Mouse (Mus musculus) spleen, postnatal 0 days (tissue): ENCODE results near the gene Ltb. TPM values are rescaled to one million over a fixed set of nuclear protein-coding genes. Genes with fewer than 3 reads are reported as not detected.

ENCODE experiments used
- polyA plus RNA-seq: library from polyadenylated mRNA; unstranded; fragments of >200 nt; fragmentation: Nextera tagmentation; extraction: Ambion mirVana; gene quantifications from 2 replicates; pipeline ENCODE4 v1.2.1, GENCODE M21; 2015

Gene Ltb
- 24.4 and 36.4 TPM in 2 replicates for polyA plus RNA-seq

GRCm38 (mm10) chr17:35193881-35194843 lies at the start of gene Ltb:
TSS of gene Ltb (plus strand) at chr17:35194439.

GRCm38 (mm10) chr17:35164568-35165450 lies 29.4 kb upstream of the Ltb start, which contains the start of gene Prrc2a:
TSS of gene Prrc2a (minus strand) at chr17:35164897.

GRCm38 (mm10) chr17:35175968-35176367 lies 18.3 kb upstream of the Ltb start, which contains the start of gene Aif1:
TSS of gene Aif1 (minus strand) at chr17:35176068.

GRCm38 (mm10) chr17:35187959-35188610 lies 6.2 kb upstream of the Ltb start, which contains the start of gene Lst1:
TSS of gene Lst1 (minus strand) at chr17:35188439.

GRCm38 (mm10) chr17:35201787-35202186 lies 7.5 kb downstream of the Ltb start, which contains the start of gene Tnf:
TSS of gene Tnf (minus strand) at chr17:35202007.

GRCm38 (mm10) chr17:35204494-35205379 lies 10.5 kb downstream of the Ltb start, which contains the start of gene Lta:
TSS of gene Lta (minus strand) at chr17:35205351.

GRCm38 (mm10) chr17:35220156-35220952 lies 26.1 kb downstream of the Ltb start, which contains the start of gene Gm16181:
TSS of gene Gm16181 (plus strand) at chr17:35220834.

GRCm38 (mm10) chr17:35233114-35233980 lies 39.1 kb downstream of the Ltb start, which contains the start of gene Atp6v1g2:
TSS of gene Atp6v1g2 (plus strand) at chr17:35233660.

GRCm38 (mm10) chr17:35235614-35236389 lies 41.6 kb downstream of the Ltb start, which contains the start of gene Nfkbil1:
TSS of gene Nfkbil1 (minus strand) at chr17:35235792.

GRCm38 (mm10) chr17:35241305-35242014 lies 47.2 kb downstream of the Ltb start, which contains the start of gene Ddx39b:
TSS of gene Ddx39b (plus strand) at chr17:35241746.

Other genes starting within 250 kb of the Ltb start
- 0.13 and 0.32 TPM in 2 replicates for gene Hspa1b, start 235.2 kb upstream of the Ltb start, polyA plus RNA-seq
- not detected in 2 replicates for gene Gm20481, start 224.5 kb upstream of the Ltb start, polyA plus RNA-seq
- gene Hspa1a, start 222.3 kb upstream of the Ltb start, polyA plus RNA-seq, result 1.7 and 1.8 TPM in 2 replicates
- gene Hspa1l, start 221.7 kb upstream of the Ltb start, polyA plus RNA-seq, result 0.23 and 0.30 TPM in 2 replicates
- 138 and 160 TPM in 2 replicates for gene Lsm2, start 212.6 kb upstream of the Ltb start, polyA plus RNA-seq
- 104 and 108 TPM in 2 replicates for gene Vars, start 193.5 kb upstream of the Ltb start, polyA plus RNA-seq
- gene Vwa7, start 177.9 kb upstream of the Ltb start, polyA plus RNA-seq, result 0.40 and 0.49 TPM in 2 replicates
- 19.7 and 23.0 TPM in 2 replicates for gene Sapcd1, start 166.4 kb upstream of the Ltb start, polyA plus RNA-seq
- gene Msh5, start 147.7 kb upstream of the Ltb start, polyA plus RNA-seq, result 6.9 and 8.1 TPM in 2 replicates
- 245 and 258 TPM in 2 replicates for gene Clic1, start 144.5 kb upstream of the Ltb start, polyA plus RNA-seq
- gene Ddah2, start 135.4 kb upstream of the Ltb start, polyA plus RNA-seq, result 52.0 and 69.5 TPM in 2 replicates
- gene Ly6g6c, start 129.1 kb upstream of the Ltb start, polyA plus RNA-seq, result 0.17 TPM in 1 of 2 replicates, not detected in the other
- 2.5 and 3.1 TPM in 2 replicates for gene Mpig6b, start 128.3 kb upstream of the Ltb start, polyA plus RNA-seq
- gene Ly6g6e, start 117.5 kb upstream of the Ltb start, polyA plus RNA-seq, result 0.23 and 0.47 TPM in 2 replicates
- 1.2 and 2.1 TPM in 2 replicates for gene Ly6g6d, start 116.4 kb upstream of the Ltb start, polyA plus RNA-seq
- gene Ly6g6f, start 108.8 kb upstream of the Ltb start, polyA plus RNA-seq, result 1.4 and 2.2 TPM in 2 replicates
- gene Abhd16a, start 105.2 kb upstream of the Ltb start, polyA plus RNA-seq, result 101 and 108 TPM in 2 replicates
- gene Ly6g5c, start 86.2 kb upstream of the Ltb start, polyA plus RNA-seq, result not detected in 2 replicates
- gene Ly6g5b, start 79.0 kb upstream of the Ltb start, polyA plus RNA-seq, result 0.81 and 1.3 TPM in 2 replicates
- 19.0 and 20.3 TPM in 2 replicates for gene Gpank1, start 73.0 kb upstream of the Ltb start, polyA plus RNA-seq
- gene Csnk2b, start 72.4 kb upstream of the Ltb start, polyA plus RNA-seq, result 191 and 199 TPM in 2 replicates
- 6.7 and 8.1 TPM in 2 replicates for gene D17H6S53E, start 68.1 kb upstream of the Ltb start, polyA plus RNA-seq
- gene Apom, start 62.4 kb upstream of the Ltb start, polyA plus RNA-seq, result 0.17 and 0.64 TPM in 2 replicates
- gene Bag6, start 59.3 kb upstream of the Ltb start, polyA plus RNA-seq, result 31.2 and 32.4 TPM in 2 replicates
- 85.1 and 90.0 TPM in 2 replicates for gene Prrc2a, start 29.5 kb upstream of the Ltb start, polyA plus RNA-seq
- gene Aif1, start 18.4 kb upstream of the Ltb start, polyA plus RNA-seq, result 36.5 and 52.2 TPM in 2 replicates
- gene Lst1, start 6.0 kb upstream of the Ltb start, polyA plus RNA-seq, result 93.5 and 134 TPM in 2 replicates
- 1.7 and 2.2 TPM in 2 replicates for gene Tnf, start 7.6 kb downstream of the Ltb start, polyA plus RNA-seq
- 0.17 and 0.79 TPM in 2 replicates for gene Lta, start 10.9 kb downstream of the Ltb start, polyA plus RNA-seq
- 0.82 and 2.5 TPM in 2 replicates for gene Gm16181, start 26.4 kb downstream of the Ltb start, polyA plus RNA-seq
- gene Atp6v1g2, start 39.2 kb downstream of the Ltb start, polyA plus RNA-seq, result 2.3 and 2.4 TPM in 2 replicates
- 7.3 and 8.5 TPM in 2 replicates for gene Nfkbil1, start 41.4 kb downstream of the Ltb start, polyA plus RNA-seq
- gene Ddx39b, start 47.3 kb downstream of the Ltb start, polyA plus RNA-seq, result 195 TPM in 2 replicates
- gene H2-D1, start 68.3 kb downstream of the Ltb start, polyA plus RNA-seq, result 356 and 410 TPM in 2 replicates
- 0.05 TPM in 1 of 2 replicates, not detected in the other for gene H2-Q1, start 126.0 kb downstream of the Ltb start, polyA plus RNA-seq
- 0.10 and 0.35 TPM in 2 replicates for gene H2-Q2, start 147.8 kb downstream of the Ltb start, polyA plus RNA-seq
- gene H2-Q4, start 185.2 kb downstream of the Ltb start, polyA plus RNA-seq, result 5.0 and 6.1 TPM in 2 replicates
- 2.0 and 2.4 TPM in 2 replicates for gene H2-Q6, start 230.4 kb downstream of the Ltb start, polyA plus RNA-seq
- 3.9 and 4.6 TPM in 2 replicates for gene H2-Q7, start 244.7 kb downstream of the Ltb start, polyA plus RNA-seq